Mouse (Mus musculus) thymus, adult 2 months (tissue): ENCODE results near the gene Ubox5. TPM values are rescaled to one million over a fixed set of nuclear protein-coding genes. Genes with fewer than 3 reads are reported as not detected.

ENCODE experiments used
- DNase-seq: peaks from one replicate; pipeline ENCODE4 v3.0.0; 2021
- H3K27ac ChIP-seq: fragments of 200-500 bp; 2 replicates; pipeline ENCODE4 v1.5.1; 2012; ENCODE audit warnings: low read length, control low read depth; ENCODE audit not compliant: control insufficient read depth, insufficient read depth
- H3K27me3 ChIP-seq: fragments of 200-500 bp; 2 replicates; pipeline ENCODE4 v1.6.1; 2012; ENCODE audit warnings: mild to moderate bottlenecking, low read length, moderate library complexity, mixed read lengths; ENCODE audit not compliant: control insufficient read depth, insufficient read depth
- H3K36me3 ChIP-seq: fragments of 200-500 bp; 2 replicates; pipeline ENCODE4 v1.6.1; 2012; ENCODE audit warnings: mild to moderate bottlenecking, low read length, moderate library complexity; ENCODE audit not compliant: control insufficient read depth, insufficient read depth
- H3K4me1 ChIP-seq: fragments of 200-500 bp; replicated peaks from 2 replicates; pipeline ENCODE4 v1.6.1; 2012; ENCODE audit warnings: low read length; ENCODE audit not compliant: control insufficient read depth, insufficient read depth
- H3K4me3 ChIP-seq: fragments of 200-500 bp; 2 replicates; pipeline ENCODE4 v1.5.1; 2012; ENCODE audit warnings: mild to moderate bottlenecking, low read length, control low read depth, moderate library complexity; ENCODE audit not compliant: control insufficient read depth, insufficient read depth
- CTCF ChIP-seq: fragments of 200-500 bp; IDR thresholded peaks from 2 replicates; pipeline ENCODE4 v1.5.1; 2012; ENCODE audit warnings: mild to moderate bottlenecking, control low read depth, low read length, moderate library complexity, borderline replicate concordance; ENCODE audit not compliant: control insufficient read depth, poor library complexity, insufficient read depth; ENCODE audit errors: extremely low read depth
- POLR2A ChIP-seq: fragments of 200-500 bp; IDR thresholded peaks from 2 replicates; pipeline ENCODE4 v1.6.1; 2012; ENCODE audit warnings: mild to moderate bottlenecking, low read length, control low read depth, moderate library complexity; ENCODE audit not compliant: control insufficient read depth, poor library complexity, insufficient read depth; ENCODE audit errors: extremely low read depth
- WGBS: fragments of 180-500 bp; shearing (Covaris S2); methylation state at CpG from one replicate; pipeline ENCODE4 v1.1.7; 2018; 5-methylcytosine and 5-hydroxymethylcytosine counted together
- polyA plus RNA-seq: library from polyadenylated mRNA; depleted of rRNA; stranded (reverse); fragments of >200 nt; gene quantifications from 2 replicates; pipeline ENCODE4 v1.2.3, GENCODE M21; 2012; rRNA removed

The Ubox5 gene
- polyA plus RNA-seq, 1 experiment = 10.7 TPM

- Histone ChIP-seq H3K27ac (no peak overlapping the region), H3K27me3 (no peaks in the 10 kb centered on the region), H3K4me3 (no peak overlapping the region), H3K4me1 (peaks cover 15% of the 10 kb centered on the region), H3K36me3 (peaks cover 14% of the 10 kb centered on the region)
- WGBS = 99% methylated on average over 2 of the region's 2 CpGs
- TF ChIP-seq CTCF (no peak), POLR2A (no peak)
- no peak for DNase-seq
Measured at GRCm38 (mm10) chr2:130557462-130557861, 72.4 kb downstream of the Ubox5 start.

GRCm38 (mm10) chr2:130556292-130556691, 73.5 kb downstream of the Ubox5 start:
- no peaks in the 10 kb centered on the region for H3K27me3 ChIP-seq
- TF ChIP-seq POLR2A (no peak), CTCF (no peak)
- H3K4me3 ChIP-seq = no peak overlapping the region
- 96% methylated on average over 1 of the region's 1 CpGs for WGBS
- H3K4me1 ChIP-seq = peaks cover 15% of the 10 kb centered on the region
- no peak overlapping the region for H3K27ac ChIP-seq
- no peak for DNase-seq
- H3K36me3 ChIP-seq = peaks cover 25% of the 10 kb centered on the region

GRCm38 (mm10) chr2:130554841-130555240, 75.0 kb downstream of the Ubox5 start:
- H3K27me3 ChIP-seq = no peaks in the 10 kb centered on the region
- peaks cover 36% of the 10 kb centered on the region for H3K36me3 ChIP-seq
- no peak overlapping the region for H3K27ac ChIP-seq
- DNase-seq = peak; percentile 35
- H3K4me1 ChIP-seq = peaks cover 15% of the 10 kb centered on the region
- H3K4me3 ChIP-seq = no peak overlapping the region
- WGBS = 19% methylated on average over 7 of the region's 7 CpGs
- TF ChIP-seq POLR2A (no peak), CTCF (no peak)

- no peaks in the 10 kb centered on the region for H3K27me3 ChIP-seq
- H3K4me1 ChIP-seq = peaks cover 8% of the 10 kb centered on the region; the same call in 1 of the 2 replicates
- H3K36me3 ChIP-seq = peaks cover 71% of the 10 kb centered on the region
- 67% methylated on average over 8 of the region's 8 CpGs for WGBS
- no peak overlapping the region for H3K4me3 ChIP-seq
- DNase-seq = no peak
- no peak overlapping the region for H3K27ac ChIP-seq
- TF ChIP-seq CTCF (no peak), POLR2A (no peak)
Measured at GRCm38 (mm10) chr2:130546957-130547356, 82.9 kb downstream of the Ubox5 start.

- H3K27ac ChIP-seq = peak overlapping the region; percentile 95
- peak; percentile 74 for DNase-seq
- peaks cover 38% of the 10 kb centered on the region for H3K36me3 ChIP-seq
- peaks cover 39% of the 10 kb centered on the region for H3K4me1 ChIP-seq
- 9% methylated on average over 9 of the region's 9 CpGs for WGBS
- peak overlapping the region; percentile 38 for H3K4me3 ChIP-seq
- TF ChIP-seq CTCF (no peak), POLR2A (no peak)
- H3K27me3 ChIP-seq = no peaks in the 10 kb centered on the region
Measured at GRCm38 (mm10) chr2:130540266-130540665, 89.6 kb downstream of the Ubox5 start.

Other genes with a start within 250 kb of the Ubox5 start
- gene Cpxm1, start 232.5 kb downstream of the Ubox5 start, polyA plus RNA-seq = 7.2 and 9.6 TPM in 2 replicates
- not detected in 2 replicates for gene Gm28372, start 224.8 kb downstream of the Ubox5 start, polyA plus RNA-seq
- 0.26 TPM in 1 of 2 replicates, not detected in the other for gene 1700020A23Rik, start 224.8 kb downstream of the Ubox5 start, polyA plus RNA-seq
- gene Tmem239, start 223.6 kb downstream of the Ubox5 start, polyA plus RNA-seq = not detected in 2 replicates
- gene Vps16, start 205.7 kb downstream of the Ubox5 start, polyA plus RNA-seq = 189 and 213 TPM in 2 replicates
- gene Pced1a, start 205.3 kb downstream of the Ubox5 start, polyA plus RNA-seq = 42.8 and 44.7 TPM in 2 replicates
- 109 and 113 TPM in 2 replicates for gene Ptpra, start 179.8 kb downstream of the Ubox5 start, polyA plus RNA-seq
- gene Mrps26, start 66.3 kb downstream of the Ubox5 start, polyA plus RNA-seq = 112 and 117 TPM in 2 replicates
- 2.3 and 3.9 TPM in 2 replicates for gene Oxt, start 53.9 kb downstream of the Ubox5 start, polyA plus RNA-seq
- gene Avp, start 47.5 kb downstream of the Ubox5 start, polyA plus RNA-seq = 1.9 and 2.9 TPM in 2 replicates
- gene Fastkd5, start within 50 bp of the Ubox5 start, polyA plus RNA-seq = 3.7 and 4.3 TPM in 2 replicates
- 7.6 and 9.2 TPM in 2 replicates for gene Lzts3, start 12.8 kb upstream of the Ubox5 start, polyA plus RNA-seq
- 40.9 and 53.0 TPM in 2 replicates for gene Ddrgk1, start 34.6 kb upstream of the Ubox5 start, polyA plus RNA-seq
- 42.9 and 43.3 TPM in 2 replicates for gene Itpa, start 37.6 kb upstream of the Ubox5 start, polyA plus RNA-seq
- gene Slc4a11, start 67.5 kb upstream of the Ubox5 start, polyA plus RNA-seq = 12.5 and 13.6 TPM in 2 replicates